Mouse (Mus musculus): ENCODE data around the gene Abca2.

DNA sequence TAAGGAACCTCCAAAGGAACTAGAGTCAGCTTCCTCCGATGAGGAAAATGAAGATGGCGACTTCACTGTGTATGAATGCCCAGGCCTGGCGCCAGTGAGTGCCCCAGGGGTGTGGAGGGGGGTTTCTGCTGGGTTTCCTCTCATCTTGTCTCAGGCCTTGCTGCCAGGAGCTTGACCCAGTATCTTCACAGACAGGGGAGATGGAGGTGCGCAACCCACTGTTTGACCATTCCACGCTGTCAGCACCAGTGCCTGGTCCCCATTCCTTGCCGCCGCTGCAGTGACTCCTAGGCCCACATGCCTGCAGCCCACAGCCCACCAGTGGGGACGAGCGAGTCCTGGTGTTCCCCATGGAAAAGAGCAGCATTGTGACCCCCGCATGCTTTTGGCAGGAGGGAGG is 19.6 kb upstream of the Abca2 start:
- no peak for TF ChIP-seq POLR2A (IDR thresholded peaks at IDR 0.05; ENCODE audit: insufficient read depth, low read depth, low read length)
- no peak for TF ChIP-seq CTCF (IDR thresholded peaks at IDR 0.05; ENCODE audit: insufficient read depth, low read depth, low read length)

Measured in olfactory bulb, adult 2 months (tissue).